Mouse (Mus musculus) heart, adult 18-20 months (tissue): ENCODE data around the gene Usp32. TPM values are rescaled to one million over a fixed set of nuclear protein-coding genes. Genes with fewer than 3 reads are reported as not detected.
A peak's percentile ranks its signal among the peaks of the same experiment; 100 is the strongest.

Experiments
- DNase-seq, 2 experiments: peaks; one replicate each; pipeline ENCODE4 v3.0.0; 2021 to 2022; ENCODE audit warnings: mixed read lengths in 1 of 2
- total RNA-seq, 2 experiments: library from RNA; stranded (reverse); gene quantifications; 2 replicates each; pipeline ENCODE4 v1.2.3; 2021

Gene Usp32
- total RNA-seq, 2 experiments from 2014 or later, result 20.9 to 24.1 TPM

GRCm38 (mm10) chr11:84979351-84979750, 160.6 kb downstream of the Usp32 start:
- DNase-seq, result no peak

- DNase-seq, result peak; percentile 31 to 65
Measured at GRCm38 (mm10) chr11:84978113-84978512, 161.8 kb downstream of the Usp32 start.

- peak; percentile 48 to 73 for DNase-seq
Measured at GRCm38 (mm10) chr11:84977385-84977952, 162.5 kb downstream of the Usp32 start.

GRCm38 (mm10) chr11:84976706-84977105, 163.3 kb downstream of the Usp32 start:
- no peak for DNase-seq

- DNase-seq, result peak in 1 of 2 experiments; percentile 64
Measured at GRCm38 (mm10) chr11:84974582-84974981, 165.4 kb downstream of the Usp32 start.

GRCm38 (mm10) chr11:84973661-84974060, 166.3 kb downstream of the Usp32 start:
- no peak for DNase-seq

- DNase-seq, result peak in 1 of 2 experiments; percentile 25
Measured at GRCm38 (mm10) chr11:84972067-84972466, 167.9 kb downstream of the Usp32 start.

- peak; percentile 46 to 86 for DNase-seq
Measured at GRCm38 (mm10) chr11:84968775-84969174, 171.2 kb downstream of the Usp32 start.

- DNase-seq, result peak in 1 of 2 experiments; percentile 24
Measured at GRCm38 (mm10) chr11:84968309-84968708, 171.7 kb downstream of the Usp32 start.

GRCm38 (mm10) chr11:84967113-84967512, 172.8 kb downstream of the Usp32 start:
- no peak for DNase-seq

- no peak for DNase-seq
Measured at GRCm38 (mm10) chr11:84966696-84967095, 173.3 kb downstream of the Usp32 start.

- DNase-seq, result no peak
Measured at GRCm38 (mm10) chr11:84963556-84963955, 176.4 kb downstream of the Usp32 start.

- no peak for DNase-seq
Measured at GRCm38 (mm10) chr11:84962536-84962935, 177.4 kb downstream of the Usp32 start.

GRCm38 (mm10) chr11:84961571-84961970, 178.4 kb downstream of the Usp32 start:
- DNase-seq, result no peak

GRCm38 (mm10) chr11:84960780-84961179, 179.2 kb downstream of the Usp32 start:
- DNase-seq, result peak in 1 of 2 experiments; percentile 57

GRCm38 (mm10) chr11:84960291-84960690, 179.7 kb downstream of the Usp32 start:
- DNase-seq, result no peak

GRCm38 (mm10) chr11:84959701-84960181, 180.2 kb downstream of the Usp32 start:
- DNase-seq, result peak; percentile 69 to 86

- no peak for DNase-seq
Measured at GRCm38 (mm10) chr11:84959181-84959580, 180.8 kb downstream of the Usp32 start.

GRCm38 (mm10) chr11:84958271-84958630, 181.7 kb downstream of the Usp32 start:
- no peak for DNase-seq

GRCm38 (mm10) chr11:84957591-84958270, 182.2 kb downstream of the Usp32 start, which contains the start of gene Car4:
Car4 (plus strand) TSS chr11:84957786.
- peak; percentile 36 to 46 for DNase-seq

- DNase-seq, result no peak
Measured at GRCm38 (mm10) chr11:84957171-84957570, 182.8 kb downstream of the Usp32 start.

- no peak for DNase-seq
Measured at GRCm38 (mm10) chr11:84956400-84956799, 183.6 kb downstream of the Usp32 start.

GRCm38 (mm10) chr11:84952611-84953010, 187.3 kb downstream of the Usp32 start:
- no peak for DNase-seq

- no peak for DNase-seq
Measured at GRCm38 (mm10) chr11:84948526-84948925, 191.4 kb downstream of the Usp32 start.
